Mouse (Mus musculus) cerebellum, adult 11-12 months (tissue): ENCODE results near the gene Nav1.
A peak's percentile ranks its signal among the peaks of the same experiment; 100 is the strongest.

ENCODE experiments used
- DNase-seq: peaks from one replicate; pipeline ENCODE4 v3.0.0; 2022

The Nav1 gene

DNA sequence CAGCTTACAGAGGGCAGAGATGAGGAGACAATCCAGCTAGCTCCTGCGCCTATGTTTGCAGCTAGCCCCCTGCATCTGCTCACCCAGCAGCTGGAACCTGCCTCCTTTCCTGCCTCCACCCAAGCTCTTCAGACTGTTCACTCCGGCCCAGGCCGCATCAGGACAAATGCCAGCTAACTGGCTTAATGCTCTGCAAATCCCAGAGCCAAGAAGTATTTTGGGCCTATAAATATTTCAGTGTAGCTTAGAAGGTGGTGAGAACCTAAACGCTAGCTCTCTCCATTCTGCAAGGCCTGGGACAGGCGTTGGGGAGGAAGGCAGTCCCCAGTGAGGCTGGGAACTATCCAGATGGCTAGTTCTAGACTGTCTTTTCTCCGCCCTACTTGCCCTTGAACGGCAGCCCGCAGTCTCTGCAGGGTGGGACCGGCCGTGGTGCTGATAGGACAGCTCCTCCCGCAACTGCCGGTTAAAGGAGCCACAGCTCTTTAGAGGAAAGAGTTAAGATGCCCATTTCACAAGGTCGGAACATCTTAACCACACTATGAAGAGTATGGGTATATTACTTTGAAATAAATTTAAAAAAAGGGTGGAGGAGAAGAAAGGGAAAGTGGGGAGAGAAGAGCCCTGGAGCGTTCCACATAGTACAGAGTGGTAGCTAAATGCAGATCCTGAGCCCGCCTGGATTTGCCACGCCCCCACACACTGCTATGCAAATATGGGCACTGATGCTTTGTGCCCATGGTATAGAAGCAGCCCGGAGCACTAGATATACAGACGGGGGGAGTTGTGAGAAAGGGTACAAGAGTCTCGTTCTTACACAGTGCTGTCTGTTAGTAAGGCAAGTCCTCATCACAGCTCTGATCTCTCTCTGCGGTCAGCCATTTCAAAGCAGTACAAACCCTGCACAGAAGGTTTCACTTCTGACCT, 8.9 kb upstream of the Nav1 start:
- DNase-seq: peak; percentile 54

DNA sequence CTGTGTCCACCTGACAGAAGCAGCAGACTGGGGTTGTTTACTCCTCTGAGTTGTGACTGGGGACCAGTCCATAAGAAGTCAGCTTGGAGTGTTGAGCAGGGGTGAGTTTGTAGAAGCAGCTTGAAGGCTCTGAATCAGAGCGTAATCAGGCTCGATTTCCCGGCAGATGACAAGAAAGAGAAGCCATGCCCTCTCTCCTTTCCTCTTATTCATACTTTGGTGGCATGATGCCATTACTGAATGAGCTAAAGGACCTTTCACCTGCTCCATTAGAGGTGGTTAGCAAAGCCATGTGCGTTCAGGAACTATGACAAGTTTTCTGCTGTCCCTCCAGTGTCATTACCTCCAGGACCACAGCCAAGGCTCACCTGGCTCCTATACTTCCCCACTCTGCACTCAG, 2.5 kb upstream of the Nav1 start:
- DNase-seq: no peak

DNA sequence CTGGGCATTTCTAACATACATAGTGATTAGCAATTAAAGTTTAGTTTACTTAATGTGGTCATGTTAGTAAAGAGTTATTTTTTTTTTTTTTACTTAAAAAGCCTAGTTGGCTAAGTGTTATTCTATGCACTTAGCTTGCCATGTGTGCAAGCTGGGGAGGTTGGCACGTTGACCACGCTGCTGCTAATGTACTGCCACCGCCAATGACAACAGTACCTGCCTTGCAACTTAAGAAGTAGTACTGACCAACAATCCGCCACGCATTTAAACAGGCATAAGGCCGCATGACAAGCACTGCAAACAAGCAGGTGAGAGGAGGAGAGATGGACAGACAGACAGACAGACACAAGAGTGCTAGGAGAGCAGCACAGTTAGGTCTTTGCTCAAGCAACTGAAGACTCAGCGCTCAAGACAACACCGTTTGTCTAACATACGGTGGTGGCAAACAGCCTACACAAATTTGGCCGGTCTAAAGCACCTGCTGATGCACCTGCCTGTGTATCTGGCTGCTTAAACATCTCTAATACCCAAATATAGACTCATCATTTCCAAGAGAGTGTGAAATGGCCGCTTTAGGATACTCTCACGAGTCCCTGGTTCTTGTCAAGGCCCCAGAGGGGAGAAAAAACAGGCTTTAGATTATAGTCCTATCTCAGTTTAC, 610 bp downstream of the Nav1 start:
- peak; percentile 73 for DNase-seq

DNA sequence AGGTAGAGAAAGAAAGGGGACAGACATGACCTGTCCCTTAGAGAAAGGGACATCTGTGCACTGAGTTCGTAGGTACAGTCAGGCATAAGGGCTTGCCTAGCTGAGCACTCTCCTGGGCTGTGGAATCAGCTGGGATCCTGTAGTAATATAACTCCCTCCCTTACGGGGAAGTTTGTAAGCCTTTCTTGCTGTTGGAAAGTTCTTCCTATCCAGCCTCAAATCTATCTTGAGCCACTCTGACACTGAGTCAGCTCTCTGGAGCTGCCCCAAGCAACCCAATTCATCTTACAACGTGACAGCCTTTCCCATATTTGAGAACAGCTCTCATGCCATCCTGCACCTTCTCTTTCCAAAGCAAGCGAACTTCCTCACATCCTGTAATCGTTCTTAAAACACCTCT, 1.6 kb downstream of the Nav1 start:
- no peak for DNase-seq

DNA sequence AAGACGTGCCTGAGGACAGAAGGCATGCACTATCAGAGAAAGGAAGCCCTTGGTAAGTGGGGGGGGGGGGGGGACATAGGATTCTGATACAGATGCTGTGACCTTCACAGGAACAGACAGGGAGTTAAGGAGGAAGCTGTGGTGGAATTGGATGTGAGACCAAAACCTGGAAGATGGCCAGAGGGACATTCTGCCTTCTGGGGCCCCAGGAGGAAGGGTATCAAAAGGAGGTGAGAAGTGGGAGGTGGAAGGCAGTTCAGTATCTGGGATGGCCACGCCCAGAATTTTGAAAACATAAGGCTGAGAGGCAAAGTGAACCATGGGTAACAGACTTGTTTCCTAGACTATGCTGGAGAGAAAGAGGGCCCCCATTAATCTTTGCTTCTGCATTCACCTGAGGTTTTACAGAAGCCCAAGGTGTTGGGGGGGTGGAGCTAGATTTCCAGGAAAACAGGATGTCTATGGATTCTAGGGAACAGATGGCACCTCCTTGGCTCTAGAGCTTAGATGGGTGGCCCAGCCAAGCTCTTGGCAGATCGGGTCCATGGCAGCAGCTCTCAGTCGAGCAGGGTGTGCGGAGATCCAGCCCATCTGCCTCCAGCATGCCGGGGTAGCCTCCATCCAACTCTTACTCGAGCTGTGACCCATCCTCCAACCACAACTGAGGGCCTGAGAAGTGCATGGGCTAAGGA, 2.6 kb downstream of the Nav1 start:
- peak; percentile 90 for DNase-seq

DNA sequence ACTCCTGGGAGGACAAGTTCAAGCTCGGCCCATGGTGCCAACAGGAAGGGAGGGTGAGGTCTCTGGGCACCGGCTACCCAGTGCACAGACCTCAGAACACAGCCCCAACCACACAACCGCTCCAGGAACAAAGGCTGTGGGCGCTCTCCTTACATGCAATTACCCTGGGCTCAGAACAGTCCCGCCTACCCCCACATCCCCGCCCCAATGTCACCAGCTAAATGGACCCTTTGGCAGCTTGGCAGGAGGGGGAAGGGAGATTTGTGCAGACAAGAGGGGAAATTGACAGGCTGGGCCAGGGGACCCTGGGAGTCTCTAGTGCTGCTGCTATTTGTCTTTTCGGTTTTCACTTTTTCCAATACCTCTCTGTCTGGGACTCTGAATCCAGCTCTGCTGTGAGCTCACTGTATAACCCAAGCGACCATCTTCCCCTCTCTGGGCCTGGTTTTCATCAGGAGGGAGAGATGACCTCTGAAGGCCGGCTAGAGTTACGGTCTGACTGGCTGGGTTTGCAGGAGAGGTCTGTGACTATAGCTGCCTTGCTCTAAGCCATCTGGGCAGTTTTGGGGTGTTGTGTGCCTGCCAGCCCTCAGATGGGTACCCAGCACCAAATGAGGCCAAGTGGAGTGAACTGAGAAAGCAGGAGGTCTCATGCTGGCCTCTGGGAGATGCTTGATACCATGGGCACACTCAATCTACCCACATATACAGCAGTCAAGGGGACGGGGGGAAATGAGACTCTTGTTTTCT, 3.8 kb downstream of the Nav1 start:
- no peak for DNase-seq

DNA sequence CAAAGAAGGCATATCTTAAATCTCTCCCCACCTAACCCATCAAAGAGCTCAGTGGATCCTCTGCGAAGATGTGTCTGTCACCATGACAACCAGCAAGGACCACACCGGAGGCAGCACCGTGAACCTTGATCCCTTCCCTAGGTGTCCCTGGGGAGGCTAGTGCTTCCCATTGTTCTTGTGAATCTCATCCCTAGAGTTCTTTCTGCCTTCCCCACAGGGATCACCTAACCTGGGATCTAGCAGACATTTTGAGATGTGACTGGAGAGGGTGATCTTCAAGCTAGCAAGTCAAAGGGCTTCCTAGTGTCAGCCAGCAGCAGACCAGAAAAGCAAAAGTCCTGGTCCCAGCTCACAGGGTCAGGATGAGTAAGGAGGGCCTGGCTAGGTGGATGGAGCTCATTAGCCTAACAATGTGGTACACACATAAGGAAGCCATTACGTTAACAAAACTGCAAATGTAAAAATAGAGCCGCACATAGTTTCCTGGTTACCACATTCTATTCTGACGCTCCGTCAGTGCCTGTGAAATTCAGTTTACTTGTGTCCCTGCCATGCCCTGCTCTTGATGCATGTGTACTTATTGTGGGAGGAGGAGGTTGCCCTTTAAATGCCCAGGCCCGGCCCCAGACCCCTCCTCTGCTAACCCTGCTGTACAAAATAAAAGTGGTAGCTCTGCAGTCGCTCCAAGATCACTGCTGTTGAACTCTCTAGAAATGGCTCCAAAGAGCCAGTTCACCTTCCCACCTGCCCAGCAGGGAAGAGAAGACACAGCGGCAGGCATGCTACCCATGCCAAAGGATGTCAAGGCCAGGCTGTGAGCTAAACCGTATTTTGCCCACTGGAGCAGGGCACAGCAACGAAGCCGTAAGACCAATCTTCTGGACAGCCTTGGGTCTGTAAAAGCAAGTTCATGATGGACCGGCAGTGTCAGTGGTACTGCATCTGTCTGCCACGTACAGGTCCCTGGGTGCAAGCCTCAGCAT, 6.8 kb downstream of the Nav1 start:
- no peak for DNase-seq

DNA sequence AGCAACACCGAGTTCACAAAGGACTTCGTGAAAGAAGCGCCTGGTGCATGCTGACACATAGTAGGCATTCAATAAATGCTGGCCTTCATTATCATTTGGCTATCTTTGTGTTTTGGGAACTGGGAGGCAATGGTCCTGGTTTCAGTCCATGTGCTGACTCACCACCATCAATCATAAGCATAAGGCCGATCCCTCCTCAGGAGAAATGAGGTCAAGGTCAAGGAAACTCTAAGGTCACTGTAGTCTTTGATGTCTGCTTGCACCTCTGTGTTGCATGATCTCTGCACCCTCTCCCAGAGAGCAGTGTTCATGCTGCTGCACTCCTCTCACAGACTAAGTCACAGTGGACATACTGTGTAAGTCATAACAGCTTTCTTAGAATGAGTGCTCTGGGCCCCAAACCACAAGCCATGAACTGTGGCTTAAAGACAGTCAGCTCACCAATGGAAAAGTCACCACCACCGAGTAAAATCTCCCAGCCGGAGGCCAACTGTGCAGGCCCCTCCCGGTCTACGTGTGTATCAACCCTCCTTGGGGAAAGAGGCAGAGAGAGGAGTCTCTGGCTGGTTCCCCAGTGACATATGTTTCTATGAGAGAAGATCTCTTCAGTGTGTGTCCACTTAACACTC, 8.7 kb downstream of the Nav1 start:
- DNase-seq: no peak

DNA sequence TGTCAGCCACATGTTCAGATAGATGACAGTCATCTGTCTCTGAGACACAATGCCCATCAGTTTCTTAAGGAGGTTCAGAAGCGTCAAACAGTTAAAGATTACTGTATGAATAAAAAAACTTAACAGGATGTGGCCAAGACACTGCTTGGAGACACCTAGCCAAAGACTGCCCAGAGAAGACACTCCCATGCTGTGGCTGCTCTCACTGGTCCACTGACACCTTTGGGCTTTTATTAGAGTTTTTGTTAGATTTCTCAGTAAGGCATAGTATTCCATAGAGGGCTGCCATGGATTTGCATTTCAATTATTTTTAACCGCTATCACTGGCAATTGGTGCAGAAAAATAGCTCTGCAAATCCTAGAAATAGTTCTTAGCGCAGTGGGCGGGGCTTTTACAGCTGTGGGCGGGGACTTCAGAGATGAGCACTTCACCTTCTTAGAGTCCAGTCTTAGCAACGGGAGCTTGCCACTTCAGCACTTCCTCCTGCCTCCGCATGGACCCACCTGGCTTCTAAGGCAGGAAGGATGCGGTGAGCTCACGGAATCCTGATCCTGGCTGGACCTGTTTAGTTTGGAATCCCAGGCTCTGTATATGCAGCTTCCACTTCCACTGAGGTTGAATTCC, 12.7 kb downstream of the Nav1 start:
- no peak for DNase-seq

DNA sequence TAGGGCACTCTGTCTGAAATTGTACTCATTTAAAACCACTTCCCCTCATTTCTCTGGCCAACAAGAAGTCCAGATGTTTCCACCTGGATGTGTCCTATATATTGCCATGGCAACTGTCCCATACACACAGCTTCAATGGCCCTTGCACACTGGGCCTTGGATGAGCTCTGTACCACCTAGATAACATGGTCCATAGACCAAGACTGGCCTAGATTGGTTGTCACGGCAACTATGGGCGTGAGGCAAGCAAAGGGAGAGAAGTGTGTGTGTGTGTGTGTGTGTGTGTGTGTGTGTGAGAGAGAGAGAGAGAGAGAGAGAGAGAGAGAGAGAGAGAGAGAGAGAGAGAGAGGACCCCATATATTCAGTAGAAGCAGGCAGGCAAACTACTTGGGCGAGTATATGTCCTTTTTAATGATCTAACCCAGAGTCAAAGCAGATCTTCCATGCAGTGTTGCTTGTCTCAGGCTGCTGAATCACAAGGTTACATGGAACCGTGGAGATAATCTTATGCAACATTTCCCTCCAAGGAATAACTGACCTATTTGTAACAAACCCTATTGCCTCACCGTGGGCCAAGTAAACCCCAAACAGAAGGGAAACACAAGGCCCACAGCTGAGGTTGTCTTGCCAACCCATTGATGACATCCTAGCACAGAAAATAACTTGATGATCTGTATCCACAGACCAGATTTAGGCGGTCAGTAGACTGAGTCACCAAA, 13.4 kb downstream of the Nav1 start:
- no peak for DNase-seq

DNA sequence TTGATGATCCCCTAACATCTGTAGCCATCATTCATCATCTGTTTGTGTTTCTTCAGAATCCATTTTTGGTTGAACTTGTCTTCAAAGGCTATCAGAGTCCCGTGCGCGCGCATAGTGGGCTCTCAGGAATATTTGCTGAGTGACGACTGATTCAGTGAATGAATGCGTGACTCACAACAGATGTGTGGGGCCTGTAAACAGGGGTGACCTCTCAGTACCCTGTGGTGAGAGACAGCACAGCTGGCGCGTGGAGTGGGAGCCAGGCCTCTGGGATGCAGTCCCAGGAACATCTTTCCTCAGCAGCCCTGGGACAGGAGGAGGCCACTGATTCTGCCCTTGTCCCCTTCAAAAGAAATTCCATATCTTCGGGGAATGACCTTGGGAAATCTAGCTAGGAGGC, 16.3 kb downstream of the Nav1 start:
- DNase-seq: no peak

DNA sequence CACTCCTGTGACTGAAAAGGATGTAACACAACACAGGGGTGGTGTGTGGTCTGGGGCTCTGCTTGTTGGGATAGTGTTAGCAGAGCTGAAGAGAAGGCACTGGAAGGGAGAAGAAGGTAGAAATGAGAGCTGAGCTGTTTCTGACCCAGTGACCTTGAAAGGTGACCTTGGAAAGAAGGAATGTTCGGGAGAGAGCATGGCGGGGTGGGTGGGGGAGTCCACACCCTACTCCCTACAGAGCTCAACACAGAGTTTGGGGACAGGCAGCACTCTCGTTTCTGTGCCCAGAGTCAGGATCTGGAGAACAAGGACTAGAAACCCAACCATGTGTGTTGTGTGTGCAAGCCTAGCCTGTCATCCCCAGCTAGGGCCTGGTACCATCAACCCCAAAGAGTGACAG, 18.1 kb downstream of the Nav1 start:
- DNase-seq: no peak

DNA sequence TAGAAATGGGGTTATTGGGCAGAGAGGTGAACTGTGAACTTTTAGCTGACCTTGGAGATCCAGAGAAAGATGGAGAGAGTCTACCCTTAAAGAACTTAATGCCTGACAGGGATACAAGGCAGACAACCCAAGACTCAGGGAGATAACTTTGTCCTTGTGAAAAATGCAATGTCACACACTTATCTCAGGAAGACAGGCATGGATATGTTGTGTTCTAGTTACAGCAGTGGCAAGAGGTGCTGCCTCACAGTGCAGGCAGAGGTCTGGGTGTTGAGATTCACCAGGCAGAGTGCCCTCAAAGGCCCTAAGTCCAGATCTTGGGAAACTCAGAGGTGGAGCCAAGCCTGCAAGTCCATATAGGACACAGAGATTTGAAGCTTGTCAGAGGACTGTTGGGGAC, 20.2 kb downstream of the Nav1 start:
- no peak for DNase-seq

DNA sequence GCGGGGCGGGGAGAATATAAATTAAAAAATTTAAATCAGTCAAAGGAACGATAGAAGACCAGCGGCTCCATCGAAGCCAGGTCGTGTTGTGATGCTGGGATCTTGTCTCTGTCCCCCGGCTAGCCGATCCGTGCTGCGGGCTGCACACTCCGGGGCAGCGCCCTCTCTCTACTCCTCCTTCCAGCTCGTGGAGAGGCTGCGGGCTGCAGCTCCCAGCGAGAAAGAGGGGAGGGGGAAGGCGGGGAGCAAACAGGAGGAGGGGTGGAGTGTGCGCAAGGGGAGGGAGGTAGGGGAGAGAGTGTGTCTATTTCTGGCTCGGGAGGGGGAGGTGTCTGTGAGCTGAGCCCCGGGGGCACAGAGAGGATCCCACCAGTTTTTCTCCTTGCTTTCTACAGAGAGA, 21.5 kb downstream of the Nav1 start:
- DNase-seq: peak; percentile 29

DNA sequence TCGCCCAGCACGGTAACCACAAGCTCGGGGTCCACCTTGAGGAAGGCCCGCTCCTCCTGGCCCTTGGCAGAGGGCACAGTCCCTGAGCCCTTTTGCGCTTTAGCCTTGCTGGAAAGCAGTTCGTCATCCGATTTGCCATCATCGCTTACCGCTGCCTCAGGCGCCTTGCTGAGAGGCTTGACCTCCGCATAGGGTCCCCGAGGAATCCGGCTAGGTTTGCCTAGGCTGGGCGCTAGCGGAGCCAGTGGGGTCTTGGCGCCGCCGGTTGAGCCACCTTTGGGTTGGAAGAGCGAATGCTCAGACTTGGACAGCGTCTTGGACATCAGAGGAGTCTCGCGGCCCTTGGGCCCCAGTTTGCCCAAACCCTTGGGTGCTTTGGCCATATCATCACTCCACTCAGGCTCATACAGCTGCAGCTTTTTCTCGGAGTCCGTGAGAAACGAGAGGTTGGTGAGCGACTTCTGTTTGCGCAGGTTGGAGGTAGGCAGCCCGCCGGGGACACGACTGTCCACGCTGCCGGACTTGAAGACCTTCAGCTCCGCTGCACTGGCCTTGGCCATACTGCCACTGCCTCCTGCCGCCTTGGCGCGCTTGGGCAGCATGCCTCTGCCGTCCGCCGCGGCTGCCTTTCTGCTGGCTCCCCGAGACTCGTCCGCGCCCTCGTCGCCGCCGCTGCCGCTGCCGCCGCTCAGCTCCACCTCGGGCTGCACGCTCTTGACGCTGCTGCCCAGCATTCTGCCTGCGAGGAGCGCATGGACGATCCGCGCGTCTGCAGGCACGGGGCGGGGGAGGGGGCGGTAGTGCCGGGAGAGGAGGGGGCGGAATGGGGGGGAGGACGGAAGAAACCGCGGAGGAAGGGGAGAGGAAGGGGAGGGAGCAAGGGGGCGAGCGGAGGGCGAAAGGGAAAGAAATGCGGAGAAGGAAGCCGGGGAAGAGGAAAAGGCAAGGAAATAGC, 22.2 kb downstream of the Nav1 start:
- DNase-seq: no peak

DNA sequence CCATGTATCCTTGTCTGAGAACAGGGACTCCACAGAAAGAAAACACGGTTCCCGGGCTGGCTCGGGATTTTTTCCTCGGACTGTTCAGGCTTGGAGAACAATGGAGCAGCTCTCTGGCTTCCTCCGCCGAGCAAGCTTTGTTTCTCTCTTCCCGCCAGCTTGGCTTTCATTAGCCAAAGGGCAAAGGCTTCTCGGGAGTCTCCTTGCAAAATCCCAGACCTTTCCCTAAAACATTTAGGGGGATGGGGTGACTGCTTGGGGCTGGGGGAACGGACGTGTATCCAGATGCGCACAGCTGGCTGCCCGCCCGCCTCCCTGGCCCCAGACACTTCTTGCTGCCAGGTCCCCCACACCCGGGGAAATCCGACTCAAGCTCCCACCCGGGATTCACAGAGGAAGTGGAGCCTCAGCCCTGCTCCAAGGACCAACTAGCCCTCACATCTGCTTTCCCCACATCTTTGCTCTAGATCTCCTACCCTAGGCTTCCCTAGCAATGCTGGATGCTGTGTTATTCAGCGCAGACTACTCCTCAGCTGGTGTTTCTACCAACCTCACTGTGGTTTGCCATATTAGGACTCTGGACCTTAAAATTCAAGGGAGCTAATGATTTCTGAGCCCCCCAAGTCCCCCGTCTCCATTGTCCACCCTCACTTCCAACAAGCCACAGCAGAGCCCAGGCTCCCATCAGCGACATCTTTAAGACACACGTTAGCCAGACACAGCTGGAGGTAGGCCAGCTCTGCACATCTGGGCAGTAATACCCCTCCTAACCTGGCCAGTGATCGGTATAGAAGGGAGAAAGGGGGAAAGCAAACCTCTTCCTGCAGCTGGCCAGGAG, 23.2 kb downstream of the Nav1 start:
- no peak for DNase-seq

DNA sequence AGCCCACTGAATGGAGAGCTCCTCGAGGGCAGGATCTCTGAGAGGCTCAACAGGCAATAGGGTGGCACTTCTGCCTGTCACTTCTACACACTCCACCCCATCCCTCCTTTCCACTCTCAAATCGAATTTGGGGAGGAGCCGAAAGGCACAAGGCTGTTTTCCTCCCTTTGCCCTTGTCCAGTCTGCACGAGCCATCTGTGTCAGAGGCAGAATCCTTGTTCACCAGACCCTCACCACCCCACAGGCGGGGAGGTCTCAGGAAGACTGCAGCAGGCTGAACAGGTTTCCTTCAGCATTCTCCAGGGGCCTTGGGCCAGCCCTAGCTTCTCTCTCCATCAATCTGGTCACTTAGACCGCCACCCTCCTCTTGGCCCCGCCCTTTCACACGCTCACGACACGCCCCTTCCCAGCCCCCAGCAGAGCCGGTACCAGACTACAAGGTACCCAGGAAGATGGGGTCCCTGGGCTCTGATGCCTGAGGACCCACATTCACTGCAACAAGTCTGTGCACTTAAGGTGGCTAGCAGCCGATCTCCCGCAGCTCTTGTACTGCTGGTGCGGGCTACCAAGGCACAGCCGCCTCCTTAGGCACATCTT, 23.9 kb downstream of the Nav1 start:
- no peak for DNase-seq

DNA sequence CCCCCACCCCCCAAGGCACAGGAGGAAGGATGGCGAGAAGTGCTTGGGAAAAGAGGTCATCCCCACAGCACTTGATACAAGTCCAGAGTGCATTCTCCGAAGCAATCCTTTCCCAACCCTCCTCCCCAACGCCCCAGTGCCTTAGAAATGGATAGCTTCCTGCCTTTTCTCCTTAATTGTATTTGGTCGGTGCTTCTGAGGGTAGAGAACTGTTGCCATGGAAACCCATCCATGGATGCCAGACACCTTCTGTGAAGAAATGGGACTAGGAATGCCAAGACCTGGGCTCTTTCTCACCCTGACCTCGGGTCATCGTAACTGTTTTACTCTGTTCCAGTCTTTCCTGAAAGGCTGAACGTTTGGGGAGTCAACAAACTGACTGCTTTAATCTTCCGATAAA, 26.1 kb downstream of the Nav1 start:
- no peak for DNase-seq
